Mouse (Mus musculus) hindbrain, embryonic 14.5 days (tissue): ENCODE data around the gene Kcnh2. TPM values are rescaled to one million over a fixed set of nuclear protein-coding genes. Genes with fewer than 3 reads are reported as not detected.

Experiments used
- ATAC-seq: fragments of 200-750 bp; cut with Nextera tagmentation; 2 replicates; pipeline ENCODE4 v1.8.0; 2017; ENCODE audit warnings: moderate number of reproducible peaks, mild to moderate bottlenecking, moderate TSS enrichment, moderate library complexity; ENCODE audit not compliant: low FRiP score
- DNase-seq: peaks from one replicate; pipeline ENCODE4 v3.0.0-alpha.2; 2015; ENCODE audit warnings: low spot score
- H3K27ac ChIP-seq: fragments of 300-500 bp; sonication (generic); 2 replicates; pipeline ENCODE4 v1.5.1; 2014; ENCODE audit warnings: mild to moderate bottlenecking, moderate library complexity
- H3K27me3 ChIP-seq: fragments of 300-500 bp; sonication (generic); 2 replicates; pipeline ENCODE4 v1.6.1; 2014; ENCODE audit warnings: mild to moderate bottlenecking, low read length, mixed read lengths; ENCODE audit not compliant: control insufficient read depth, insufficient read depth
- H3K36me3 ChIP-seq: fragments of 300-500 bp; sonication (generic); replicated peaks from 2 replicates; pipeline ENCODE4 v1.6.1; 2014; ENCODE audit not compliant: control insufficient read depth, insufficient read depth
- H3K4me1 ChIP-seq: fragments of 300-500 bp; sonication (generic); replicated peaks from 2 replicates; pipeline ENCODE4 v1.6.1; 2014; ENCODE audit warnings: antibody characterized with exemption, low read length, mixed read lengths; ENCODE audit not compliant: control insufficient read depth, insufficient read depth
- H3K4me2 ChIP-seq: fragments of 300-500 bp; sonication (generic); replicated peaks from 2 replicates; pipeline ENCODE4 v1.6.1; 2014; ENCODE audit warnings: mild to moderate bottlenecking, moderate library complexity
- H3K4me3 ChIP-seq: fragments of 300-500 bp; sonication (generic); replicated peaks from 2 replicates; pipeline ENCODE4 v1.5.1; 2014; ENCODE audit warnings: mild to moderate bottlenecking, low read length
- H3K9ac ChIP-seq: fragments of 300-500 bp; sonication (generic); 2 replicates; pipeline ENCODE4 v1.6.1; 2014
- H3K9me3 ChIP-seq: fragments of 300-500 bp; sonication (generic); 2 replicates; pipeline ENCODE4 v1.6.1; 2016; ENCODE audit warnings: low read length; ENCODE audit not compliant: control insufficient read depth
- WGBS: fragments of 180-500 bp; shearing (Covaris S2); extraction: QIAGEN DNeasy Blood & Tissue Kit; methylation state at CpG from one replicate; pipeline ENCODE4 v1.1.7; 2014; 5-methylcytosine and 5-hydroxymethylcytosine counted together
- polyA plus RNA-seq: library from polyadenylated mRNA; unstranded; fragments of >200 nt; fragmentation: Nextera tagmentation; extraction: Ambion mirVana; gene quantifications from 2 replicates; pipeline ENCODE4 v1.2.1, GENCODE M21; 2014

Kcnh2 gene
- polyA plus RNA-seq, 1 experiment from 2014 or later = 15.1 TPM

DNA sequence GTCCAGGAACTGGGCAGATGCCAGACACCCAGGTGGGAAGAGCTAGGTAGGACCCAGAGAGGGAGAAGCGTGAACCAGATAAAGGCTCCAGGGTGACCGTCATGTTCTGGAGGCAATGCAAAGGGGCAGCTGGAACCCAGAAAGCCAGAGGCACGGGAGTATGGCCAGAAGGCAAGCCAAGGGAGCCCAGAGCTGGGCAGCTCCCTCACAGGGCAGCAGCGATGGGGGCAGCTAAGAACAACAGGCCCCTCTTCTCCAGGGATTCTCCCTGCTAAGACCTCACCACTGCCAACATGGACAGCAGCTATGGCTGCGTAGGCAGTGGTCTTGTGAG, 21.5 kb downstream of the Kcnh2 start:
- H3K4me3 ChIP-seq = no peak overlapping the region
- H3K4me2 ChIP-seq = peak overlapping the region; percentile 54
- 17% methylated on average over 5 of the region's 5 CpGs for WGBS
- H3K27me3 ChIP-seq = no peaks in the 10 kb centered on the region
- H3K4me1 ChIP-seq = peaks cover 27% of the 10 kb centered on the region
- DNase-seq (no peak), ATAC-seq (peak; percentile 22; the same call in 1 of the 2 replicates)
- H3K9me3 ChIP-seq = no peaks in the 10 kb centered on the region
- H3K36me3 ChIP-seq = peaks cover 37% of the 10 kb centered on the region
- H3K27ac ChIP-seq = peak overlapping the region; percentile 79
- H3K9ac ChIP-seq = peak overlapping the region; percentile 55; the same call in 1 of the 2 replicates

DNA sequence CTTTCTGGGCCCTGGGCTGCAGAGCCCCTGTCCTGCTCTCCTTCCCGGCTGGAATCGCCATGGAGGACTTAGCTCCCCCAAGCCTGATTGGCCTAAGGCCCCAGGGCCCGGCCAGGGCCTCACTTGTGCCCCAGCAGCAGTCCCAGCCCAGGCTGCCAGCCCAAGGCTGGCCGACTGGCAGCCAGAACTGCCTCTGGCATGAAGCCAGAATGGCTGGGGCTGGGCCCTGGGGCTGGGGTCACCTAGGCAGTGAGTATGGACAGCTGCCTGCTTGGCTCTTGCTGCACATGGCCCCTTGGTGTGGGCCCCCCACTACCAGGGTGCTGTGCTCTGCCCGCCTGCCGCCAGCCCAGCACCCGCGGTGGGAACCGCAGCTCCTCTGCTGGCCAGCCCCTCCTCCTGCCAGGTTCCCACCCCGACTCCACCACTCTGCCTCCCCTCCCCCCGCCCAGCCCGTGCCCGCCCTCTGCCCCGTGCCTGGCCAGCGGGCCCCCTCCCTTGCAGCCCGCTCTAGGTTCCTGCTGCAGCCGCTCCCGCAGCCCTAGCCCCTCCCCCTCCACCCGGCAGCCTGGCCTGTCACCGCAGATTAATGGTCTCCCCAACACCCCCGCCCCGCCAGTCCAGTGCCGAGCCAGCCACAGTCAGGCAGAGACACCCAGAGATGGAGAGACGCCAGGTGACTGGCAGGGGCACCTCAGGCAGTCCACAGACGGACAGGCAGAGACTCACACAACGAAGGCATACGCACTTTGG, 22.0 kb downstream of the Kcnh2 start:
- Histone ChIP-seq H3K9ac (peak overlapping the region; percentile 55), H3K4me2 (peak overlapping the region; percentile 54), H3K9me3 (no peaks in the 10 kb centered on the region), H3K4me1 (peaks cover 27% of the 10 kb centered on the region), H3K27ac (peak overlapping the region; percentile 79), H3K27me3 (no peaks in the 10 kb centered on the region), H3K36me3 (peaks cover 42% of the 10 kb centered on the region), H3K4me3 (peak overlapping the region; percentile 21)
- DNase-seq (peak; percentile 67), ATAC-seq (peak; percentile 84)
- 5% methylated on average over 23 of the region's 27 CpGs for WGBS

DNA sequence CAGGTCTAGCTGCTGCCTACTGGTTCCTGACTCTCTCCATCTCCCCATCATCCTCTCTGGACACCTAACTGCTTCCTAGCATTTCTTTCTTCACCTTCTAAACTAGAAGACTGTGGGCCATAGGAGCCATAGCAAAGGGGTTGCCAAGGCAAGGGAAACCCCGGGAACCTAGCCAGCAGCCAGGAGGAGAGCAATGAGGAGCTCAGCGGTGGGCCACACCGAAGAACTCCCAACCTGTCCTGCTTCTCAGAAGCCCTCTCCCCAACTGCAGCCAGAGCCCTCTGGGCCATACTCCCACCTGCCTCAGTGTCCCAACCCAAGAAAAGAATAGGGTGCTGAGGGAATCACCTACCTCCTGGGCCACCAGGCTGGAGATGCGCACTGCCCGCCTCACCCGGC, 22.6 kb downstream of the Kcnh2 start:
- ATAC-seq (no peak), DNase-seq (no peak)
- Histone ChIP-seq H3K4me3 (peak overlapping the region; percentile 21), H3K4me1 (peaks cover 27% of the 10 kb centered on the region), H3K27ac (peak overlapping the region; percentile 79), H3K27me3 (no peaks in the 10 kb centered on the region), H3K9ac (peak overlapping the region; percentile 55), H3K4me2 (peak overlapping the region; percentile 54), H3K36me3 (peaks cover 48% of the 10 kb centered on the region), H3K9me3 (no peaks in the 10 kb centered on the region)
- 67% methylated on average over 6 of the region's 6 CpGs for WGBS

DNA sequence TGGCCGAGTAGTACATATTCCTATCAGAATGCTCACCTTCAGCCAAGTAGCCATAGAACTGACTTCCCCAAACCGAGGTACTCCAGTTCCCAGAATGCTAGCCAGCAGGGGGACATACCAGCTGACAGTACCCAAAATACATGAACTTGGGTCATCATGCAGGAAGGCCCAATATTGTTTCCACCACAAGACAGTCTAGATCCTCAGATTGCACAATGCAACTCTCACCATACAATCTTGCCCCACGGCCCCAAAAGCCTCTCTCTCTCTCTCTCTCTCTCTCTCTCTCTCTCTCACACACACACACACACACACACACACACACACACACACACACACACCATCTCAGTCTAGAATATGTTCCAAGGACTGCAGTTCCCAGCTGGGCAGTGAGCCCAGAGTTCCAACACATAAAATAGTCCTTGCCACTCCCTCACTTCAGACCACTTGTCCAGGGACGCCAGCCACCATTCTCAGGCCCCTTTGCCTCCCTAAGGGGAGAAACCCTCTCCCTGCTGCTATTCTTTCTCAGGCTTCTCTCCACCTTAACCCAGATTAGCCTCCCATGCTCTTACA, 24.5 kb downstream of the Kcnh2 start:
- Histone ChIP-seq H3K27ac (no peak overlapping the region), H3K36me3 (peaks cover 47% of the 10 kb centered on the region), H3K4me2 (no peak overlapping the region), H3K4me1 (peaks cover 27% of the 10 kb centered on the region), H3K27me3 (no peaks in the 10 kb centered on the region), H3K4me3 (no peak overlapping the region), H3K9me3 (no peaks in the 10 kb centered on the region), H3K9ac (no peak overlapping the region; the same call in 1 of the 2 replicates)
- ATAC-seq = no peak
- DNase-seq = no peak
- WGBS = 90% methylated on average over 4 of the region's 4 CpGs

DNA sequence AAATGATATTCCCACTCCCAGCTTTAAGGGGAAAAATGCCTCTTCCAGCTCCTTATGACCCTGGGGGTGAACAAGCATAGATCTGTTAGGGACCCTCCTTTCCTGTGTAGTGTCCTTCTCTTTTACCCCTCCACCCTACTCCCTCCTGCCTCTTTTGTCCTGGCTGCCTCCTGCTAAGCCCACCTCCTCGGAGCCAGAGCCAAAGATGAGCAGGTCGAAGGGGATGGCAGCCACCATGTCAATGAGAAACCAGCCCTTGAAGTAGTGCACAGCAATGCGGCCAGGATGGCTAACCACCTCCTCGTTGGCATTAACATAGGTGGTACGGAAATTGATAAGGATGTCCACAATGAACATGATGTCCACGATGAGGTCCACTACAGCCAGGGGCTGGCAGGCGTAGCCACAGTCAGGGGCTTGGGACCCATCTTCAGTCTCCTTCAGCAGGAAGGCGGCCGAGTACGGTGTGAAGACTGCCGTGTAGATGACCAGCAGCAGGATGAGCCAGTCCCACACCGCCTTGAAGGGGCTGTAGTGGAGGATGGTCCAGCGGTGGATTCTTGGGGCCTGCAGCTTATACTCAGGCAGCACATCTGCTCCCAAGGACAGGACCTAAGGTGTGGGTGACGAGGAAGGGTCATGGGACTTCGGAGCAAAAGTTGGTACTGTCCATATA, 25.1 kb downstream of the Kcnh2 start:
- no peak overlapping the region for H3K4me3 ChIP-seq
- peaks cover 27% of the 10 kb centered on the region for H3K4me1 ChIP-seq
- 96% methylated on average over 15 of the region's 15 CpGs for WGBS

DNA sequence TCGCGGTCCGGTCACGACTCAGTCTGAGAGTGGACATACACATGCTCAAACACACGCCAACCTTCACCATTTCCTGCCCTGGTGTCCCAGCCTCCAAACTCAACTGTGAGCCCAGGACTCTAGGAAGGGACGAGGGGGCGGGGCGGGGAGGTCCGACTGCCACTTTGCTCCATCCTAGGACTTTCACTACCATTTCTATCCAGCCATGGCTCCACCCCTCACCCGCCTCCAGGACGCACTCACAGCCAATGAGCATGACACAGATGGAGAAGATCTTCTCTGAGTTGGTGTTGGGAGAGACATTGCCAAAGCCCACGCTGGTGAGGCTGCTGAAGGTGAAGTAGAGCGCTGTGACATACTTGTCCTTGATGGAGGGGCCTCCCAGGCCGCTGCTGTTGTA, 26.2 kb downstream of the Kcnh2 start:
- H3K27ac ChIP-seq = no peak overlapping the region
- no peak overlapping the region for H3K4me3 ChIP-seq
- no peak overlapping the region for H3K4me2 ChIP-seq
- H3K36me3 ChIP-seq = peaks cover 36% of the 10 kb centered on the region
- no peaks in the 10 kb centered on the region for H3K27me3 ChIP-seq
- DNase-seq (no peak), ATAC-seq (no peak)
- no peaks in the 10 kb centered on the region for H3K9me3 ChIP-seq
- WGBS = 51% methylated on average over 14 of the region's 14 CpGs
- H3K4me1 ChIP-seq = peaks cover 25% of the 10 kb centered on the region
- H3K9ac ChIP-seq = no peak overlapping the region

More for the DNA sequence above, 25.1 kb downstream of the Kcnh2 start:
- ATAC-seq = no peak
- H3K4me2 ChIP-seq = no peak overlapping the region
- DNase-seq = no peak
- no peak overlapping the region for H3K27ac ChIP-seq
- no peak overlapping the region for H3K9ac ChIP-seq
- no peaks in the 10 kb centered on the region for H3K27me3 ChIP-seq
- H3K36me3 ChIP-seq = peaks cover 41% of the 10 kb centered on the region
- no peaks in the 10 kb centered on the region for H3K9me3 ChIP-seq

DNA sequence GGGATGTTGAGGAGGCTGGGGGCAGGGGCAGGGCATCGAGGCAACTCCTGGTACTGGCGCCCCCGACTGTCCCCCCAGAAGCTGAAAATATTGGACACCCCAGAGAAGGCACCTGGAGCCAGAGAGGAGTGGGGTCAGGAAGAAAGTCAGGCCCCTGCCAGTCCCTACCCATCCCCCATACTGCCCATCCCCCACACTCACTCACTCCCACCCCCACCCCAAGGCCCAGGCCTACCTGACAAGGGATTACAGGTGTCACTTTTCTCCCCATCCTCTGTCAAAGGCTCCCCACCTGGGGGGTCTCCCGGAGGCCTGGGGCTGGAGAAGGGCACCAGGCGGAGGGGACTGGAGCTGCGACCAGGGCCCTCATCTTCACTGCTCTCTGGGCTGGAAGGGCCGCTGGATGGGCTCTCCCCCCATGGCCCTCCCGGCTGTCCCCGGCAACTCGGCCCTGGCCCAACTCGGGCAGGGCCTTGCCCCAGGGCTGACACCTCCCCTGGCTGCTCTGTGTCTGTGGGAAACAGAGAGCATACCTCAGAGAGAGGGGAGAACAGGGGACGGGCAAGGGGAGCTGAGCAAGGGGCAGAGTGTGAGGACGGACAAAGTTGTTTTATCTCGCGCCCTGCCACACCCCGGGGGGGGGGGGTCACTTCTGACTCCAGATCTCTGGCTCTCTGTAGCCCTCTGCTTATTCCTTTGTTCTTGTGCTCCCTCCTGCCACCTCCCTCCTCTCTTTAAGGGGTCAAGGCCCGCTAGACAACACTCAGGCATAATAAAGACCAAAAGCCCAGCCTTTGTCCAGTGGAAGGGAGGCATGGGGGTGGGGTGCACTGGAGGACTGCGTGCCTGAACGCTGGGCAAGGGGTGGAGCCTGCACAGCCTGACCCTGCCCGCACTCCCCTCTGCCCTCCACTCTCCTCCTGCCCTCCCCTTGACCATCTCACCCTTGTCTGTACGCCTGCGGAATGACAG, 29.4 kb downstream of the Kcnh2 start:
- H3K9ac ChIP-seq = peak overlapping the region; percentile 9; the same call in 1 of the 2 replicates

DNA sequence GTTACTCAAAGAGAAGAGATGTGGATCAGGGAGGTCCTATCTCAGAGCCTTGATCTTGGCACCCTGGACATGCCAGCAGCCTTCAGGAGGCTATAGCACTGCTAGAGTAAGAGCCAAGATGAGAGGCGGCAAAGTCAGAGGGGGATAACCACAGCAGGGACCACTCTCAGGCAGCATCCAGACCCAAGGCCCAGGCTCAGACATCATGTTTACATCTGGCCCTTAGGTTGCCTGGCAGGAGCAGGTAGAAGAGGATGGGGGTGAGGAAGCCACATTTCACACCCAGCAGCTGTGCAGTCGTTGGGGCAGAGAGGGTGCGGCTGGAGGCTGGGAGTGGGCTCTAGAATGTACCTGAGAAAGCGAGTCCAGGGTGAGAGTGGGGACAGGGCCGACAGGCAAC, 30.5 kb downstream of the Kcnh2 start:
- Histone ChIP-seq H3K9ac (no peak overlapping the region), H3K4me3 (no peak overlapping the region), H3K27me3 (no peaks in the 10 kb centered on the region), H3K36me3 (peaks cover 38% of the 10 kb centered on the region), H3K4me1 (peaks cover 5% of the 10 kb centered on the region; the same call in 1 of the 2 replicates), H3K27ac (no peak overlapping the region), H3K9me3 (no peaks in the 10 kb centered on the region), H3K4me2 (no peak overlapping the region)
- DNase-seq (no peak), ATAC-seq (no peak)
- WGBS = 47% methylated on average over 5 of the region's 5 CpGs

More for the DNA sequence above, 29.4 kb downstream of the Kcnh2 start:
- peak overlapping the region; percentile 4; the same call in 1 of the 2 replicates for H3K4me2 ChIP-seq
- H3K27ac ChIP-seq = no peak overlapping the region
- H3K4me1 ChIP-seq = peaks cover 5% of the 10 kb centered on the region; the same call in 1 of the 2 replicates
- WGBS = 9% methylated on average over 22 of the region's 22 CpGs
- DNase-seq (no peak), ATAC-seq (peak; percentile 18; the same call in 1 of the 2 replicates)
- no peaks in the 10 kb centered on the region for H3K27me3 ChIP-seq
- no peak overlapping the region for H3K4me3 ChIP-seq
- H3K36me3 ChIP-seq = peaks cover 44% of the 10 kb centered on the region
- no peaks in the 10 kb centered on the region for H3K9me3 ChIP-seq
